Mouse (Mus musculus) gastrocnemius, adult 2 months (tissue): ENCODE results near the gene Trim75. TPM values are rescaled to one million over a fixed set of nuclear protein-coding genes. Genes with fewer than 3 reads are reported as not detected.

Experiments used
- DNase-seq: peaks from one replicate; pipeline ENCODE4 v3.0.0; 2022
- H3K27ac ChIP-seq: fragments of 200-600 bp; 2 replicates; pipeline ENCODE4 v1.8.1; 2022; ENCODE audit warnings: mild to moderate bottlenecking
- H3K4me3 ChIP-seq: fragments of 200-600 bp; 2 replicates; pipeline ENCODE4 v1.8.1; 2022; ENCODE audit warnings: mild to moderate bottlenecking, moderate library complexity
- CTCF ChIP-seq: fragments of 200-600 bp; IDR thresholded peaks from 2 replicates; pipeline ENCODE4 v1.8.1; 2022; ENCODE audit warnings: antibody characterized with exemption, mild to moderate bottlenecking, moderate library complexity
- intact Hi-C: fragments of 180-260 bp; cut with DNase I; formaldehyde crosslinking; loops from one replicate; pipeline ENCODE4 v1.15.1; 2025
- total RNA-seq, 2 experiments: library from RNA; stranded (reverse); gene quantifications; 2 replicates each; pipeline ENCODE4 v1.2.3; 2021

The Trim75 gene
- total RNA-seq, 2 experiments from 2014 or later = not detected

GRCm38 (mm10) chr8:64983150-64983897, 4.3 kb downstream of the Trim75 start:
- TF ChIP-seq CTCF = no peak
- no peak overlapping the region for H3K27ac ChIP-seq
- no peak for DNase-seq
- H3K4me3 ChIP-seq = no peak overlapping the region
- intact Hi-C loops = no loop called here

DNA sequence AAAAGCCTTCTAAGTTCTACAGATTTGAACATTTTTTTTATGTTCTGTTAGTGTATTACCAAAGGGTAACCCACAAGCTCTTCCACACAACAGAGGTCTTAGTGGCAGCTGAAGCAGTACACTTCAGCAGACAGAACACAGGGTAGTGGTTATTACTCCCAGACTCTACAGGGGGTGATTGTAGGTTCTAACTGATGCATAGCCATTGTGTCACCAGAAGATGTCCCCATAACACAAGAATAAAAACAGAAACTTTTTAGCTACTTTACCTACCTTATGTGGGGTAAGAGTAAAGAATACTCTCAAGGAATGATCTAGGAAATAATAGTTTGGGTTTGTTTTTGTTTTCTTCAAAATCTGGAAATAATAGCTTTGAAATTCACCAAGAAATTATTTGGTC, 24.8 kb downstream of the Trim75 start:
- no peak overlapping the region for H3K4me3 ChIP-seq
- no peak overlapping the region for H3K27ac ChIP-seq
- DNase-seq = no peak
- intact Hi-C loops = no loop called here
- peak; percentile 34; the same call in 1 of the 2 replicates for TF ChIP-seq CTCF

DNA sequence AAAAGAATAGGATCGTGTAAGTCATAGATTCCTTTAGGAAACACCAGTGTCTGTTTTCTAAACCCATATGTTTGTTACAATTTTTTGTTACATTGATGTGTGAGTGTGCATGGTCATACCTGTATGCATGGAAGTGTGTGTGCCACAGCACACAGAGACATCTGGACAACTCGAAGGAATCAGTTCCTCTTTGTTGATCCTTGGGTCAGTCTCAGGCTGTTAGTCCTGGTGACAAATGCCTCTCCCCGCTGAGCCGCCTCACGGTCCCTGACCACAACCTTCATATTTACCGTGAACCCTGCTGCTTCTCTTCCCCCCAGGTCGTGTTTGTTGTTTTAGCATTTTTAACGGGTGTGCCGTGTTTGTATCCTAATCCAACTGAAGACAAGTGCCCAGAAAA, 28.6 kb downstream of the Trim75 start:
- intact Hi-C loops = no loop called here
- Histone ChIP-seq H3K4me3 (no peak overlapping the region), H3K27ac (no peak overlapping the region)
- no peak for DNase-seq
- TF ChIP-seq CTCF = no peak

- TF ChIP-seq CTCF = no peak
- intact Hi-C loops = no loop called here
- no peak overlapping the region for H3K4me3 ChIP-seq
- no peak for DNase-seq
- no peak overlapping the region for H3K27ac ChIP-seq
Observed at GRCm38 (mm10) chr8:64952101-64952500, 35.5 kb downstream of the Trim75 start.

DNA sequence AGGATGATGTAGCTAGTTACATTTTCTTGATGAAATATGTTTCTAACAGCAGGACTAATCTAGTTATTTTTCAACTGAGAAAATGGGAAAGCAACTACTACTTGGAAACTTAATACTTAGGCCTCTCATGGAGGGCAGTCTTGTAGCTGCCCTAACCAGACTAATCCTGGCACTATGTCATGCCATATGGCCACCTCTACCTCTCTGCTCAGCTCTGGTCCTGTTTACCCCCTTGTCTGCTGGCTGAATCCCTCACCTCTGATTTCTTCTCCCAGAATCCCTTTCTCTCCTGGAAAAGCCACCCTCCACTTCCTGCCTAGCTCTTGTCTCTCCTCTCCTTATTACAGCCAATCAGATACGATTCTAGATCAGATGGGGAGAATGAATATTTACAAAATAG, 39.3 kb downstream of the Trim75 start:
- intact Hi-C loops = loop anchor here (5.0 kb wide), 1 partner anchor 216 kb away; the partner anchor contains the start of gene Msmo1
- H3K4me3 ChIP-seq = no peak overlapping the region
- no peak for DNase-seq
- no peak for TF ChIP-seq CTCF
- no peak overlapping the region for H3K27ac ChIP-seq

- H3K27ac ChIP-seq = peak overlapping the region; percentile 95
- intact Hi-C loops = loop anchor here (5.0 kb wide), 1 partner anchor 215 kb away; the partner anchor contains the start of gene Msmo1
Observed at GRCm38 (mm10) chr8:64947698-64948034, 40.0 kb downstream of the Trim75 start.

DNA sequence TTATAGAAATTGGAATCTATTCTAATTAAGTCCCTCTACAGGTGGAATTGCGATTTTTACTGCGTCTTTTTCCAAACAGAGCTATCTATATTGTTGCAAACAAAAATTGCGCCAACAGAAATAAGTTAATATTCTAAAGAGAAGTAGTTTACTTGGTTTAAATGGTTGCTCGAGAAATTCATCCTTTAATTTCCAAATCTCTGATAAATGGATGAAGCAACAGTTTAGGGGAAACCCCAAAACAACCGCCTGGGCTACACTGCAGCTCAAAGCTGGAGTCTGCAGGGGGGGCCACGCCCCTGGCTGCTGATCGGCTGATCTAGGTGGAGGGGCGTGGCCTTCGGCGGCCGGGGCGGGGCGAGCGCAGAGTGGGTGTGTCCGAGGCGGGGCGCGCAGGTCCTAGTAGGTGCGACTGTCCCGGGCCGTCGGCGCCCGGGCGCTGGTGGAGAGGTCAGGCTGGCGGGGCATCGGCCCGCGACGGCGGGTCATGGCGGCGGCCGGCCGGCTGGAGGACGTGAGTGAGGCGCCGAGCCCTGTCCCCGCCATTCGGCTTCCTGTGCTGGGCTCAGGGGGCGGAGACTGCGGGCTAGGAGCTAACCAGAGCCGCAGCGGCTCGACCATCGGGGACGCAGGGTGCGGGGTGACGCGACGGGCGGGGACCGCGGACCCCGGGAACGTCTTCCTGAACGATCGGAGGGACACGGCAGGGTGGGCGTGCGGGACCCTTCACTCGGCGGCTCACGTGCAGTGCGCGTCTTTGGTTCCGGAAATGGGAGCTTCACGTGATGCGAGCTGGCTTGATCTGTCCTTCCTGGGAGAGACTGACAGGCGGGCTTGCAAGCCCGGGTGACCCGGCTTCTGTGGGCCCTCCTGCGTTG, 40.6 kb downstream of the Trim75 start, which contains the start of gene Tmem192:
TSS of gene Tmem192 (plus strand) at position 366 of the 878 bp plus-strand sequence.
- peak within 1 kb of the TSS; percentile 95 for H3K27ac ChIP-seq
- TF ChIP-seq CTCF = no peak
- H3K4me3 ChIP-seq = peak within 1 kb of the TSS; percentile 98
- peak; percentile 96 for DNase-seq
- intact Hi-C loops = loop anchor here (5.0 kb wide), 1 partner anchor 215 kb away; the partner anchor contains the start of gene Msmo1

More at GRCm38 (mm10) chr8:64947698-64948034, 40.0 kb downstream of the Trim75 start:
- peak overlapping the region; percentile 98 for H3K4me3 ChIP-seq
- DNase-seq = no peak
- TF ChIP-seq CTCF = no peak

DNA sequence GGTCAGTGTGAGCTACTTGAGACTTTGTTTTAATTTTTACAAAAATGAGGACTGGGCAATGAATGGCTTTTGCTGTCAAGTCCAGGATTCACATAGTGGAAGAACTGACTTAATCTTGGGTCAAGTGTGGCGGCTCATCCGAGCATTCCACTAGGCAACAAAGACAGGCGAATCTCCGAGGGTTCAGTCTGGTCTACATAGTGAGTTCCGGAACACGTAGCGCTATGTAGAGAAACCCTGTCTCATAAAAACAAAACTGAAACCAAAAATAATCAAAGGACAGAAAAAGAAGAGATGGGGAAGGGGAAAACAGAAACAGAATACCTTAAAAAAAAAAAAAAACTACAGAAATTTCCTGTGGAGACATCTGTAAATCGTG, 41.2 kb downstream of the Trim75 start:
- no peak for TF ChIP-seq CTCF
- Histone ChIP-seq H3K4me3 (peak overlapping the region; percentile 98), H3K27ac (peak overlapping the region; percentile 95)
- intact Hi-C loops = loop anchor here (5.0 kb wide), 1 partner anchor 214 kb away; the partner anchor contains the start of gene Msmo1
- DNase-seq = no peak

- intact Hi-C loops = loop anchor here (5.0 kb wide), 1 partner anchor 213 kb away; the partner anchor contains the start of gene Msmo1
- TF ChIP-seq CTCF = no peak
- no peak overlapping the region for H3K4me3 ChIP-seq
- H3K27ac ChIP-seq = no peak overlapping the region
- no peak for DNase-seq
Observed at GRCm38 (mm10) chr8:64945606-64946005, 42.0 kb downstream of the Trim75 start.

DNA sequence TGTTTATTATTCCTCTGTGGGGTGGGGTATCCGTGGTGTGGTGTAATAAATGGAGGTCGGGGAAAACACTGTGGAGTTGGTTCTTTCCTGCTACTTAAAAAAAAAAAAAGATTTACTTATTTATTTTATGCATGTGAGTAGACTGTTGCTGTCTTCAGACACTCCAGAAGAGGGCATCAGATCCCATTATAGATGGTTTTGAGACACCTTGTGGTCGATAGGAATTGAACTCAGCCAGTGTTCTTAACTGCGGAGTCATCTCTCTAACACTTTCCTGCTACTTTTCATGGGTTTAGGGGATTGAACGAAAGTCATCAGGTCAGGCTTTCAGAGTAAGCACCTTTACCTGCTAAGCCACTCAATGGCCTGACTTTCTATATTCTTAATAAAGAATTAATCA, 42.8 kb downstream of the Trim75 start:
- H3K27ac ChIP-seq = no peak overlapping the region
- TF ChIP-seq CTCF = peak; percentile 31
- intact Hi-C loops = loop anchor here (5.0 kb wide), 3 partner anchors 98 to 213 kb away; partner anchors contain the start of gene Msmo1

DNA sequence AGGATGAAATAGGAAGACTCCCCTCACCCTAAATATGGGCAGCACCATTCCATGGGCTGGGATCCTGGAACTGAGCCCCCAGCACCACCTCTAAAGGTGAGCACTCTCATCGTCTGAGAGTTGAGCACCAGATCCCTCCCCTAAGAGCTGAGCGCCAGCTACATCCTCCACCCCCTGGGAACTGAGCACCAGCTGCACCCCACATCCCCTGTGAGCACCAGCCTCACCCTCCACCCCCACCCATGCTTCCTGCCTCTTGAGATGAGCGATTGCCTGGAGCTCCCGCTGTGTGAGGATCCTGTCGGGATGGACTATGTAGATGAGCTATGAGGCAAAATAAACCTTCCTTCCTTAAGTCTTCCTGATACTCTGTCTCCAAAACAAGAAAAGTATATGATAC, 44.7 kb downstream of the Trim75 start:
- no peak for DNase-seq
- no peak for TF ChIP-seq CTCF
- no peak overlapping the region for H3K4me3 ChIP-seq
- H3K27ac ChIP-seq = no peak overlapping the region
- intact Hi-C loops = loop anchor here (5.0 kb wide), 2 partner anchors 96 to 166 kb away; no protein-coding TSS in a partner anchor

More for the DNA sequence above, 42.8 kb downstream of the Trim75 start:
- H3K4me3 ChIP-seq = no peak overlapping the region
- no peak for DNase-seq

GRCm38 (mm10) chr8:64941495-64941894, 46.1 kb downstream of the Trim75 start:
- peak; percentile 99; the same call in 1 of the 2 replicates for TF ChIP-seq CTCF
- intact Hi-C loops = loop anchor here (2.0 to 5.0 kb wide), 4 partner anchors 94 to 323 kb away; partner anchors contain the start of gene Cpe
- peak; percentile 80 for DNase-seq
- H3K4me3 ChIP-seq = no peak overlapping the region
- H3K27ac ChIP-seq = no peak overlapping the region
